Mouse (Mus musculus) liver (tissue): ENCODE data around the gene Olfr869.

Experiments
- DNase-seq: peaks from one replicate; pipeline ENCODE4 v3.0.0-alpha.2; 2020; ENCODE audit warnings: mixed read lengths

Gene Olfr869

DNA sequence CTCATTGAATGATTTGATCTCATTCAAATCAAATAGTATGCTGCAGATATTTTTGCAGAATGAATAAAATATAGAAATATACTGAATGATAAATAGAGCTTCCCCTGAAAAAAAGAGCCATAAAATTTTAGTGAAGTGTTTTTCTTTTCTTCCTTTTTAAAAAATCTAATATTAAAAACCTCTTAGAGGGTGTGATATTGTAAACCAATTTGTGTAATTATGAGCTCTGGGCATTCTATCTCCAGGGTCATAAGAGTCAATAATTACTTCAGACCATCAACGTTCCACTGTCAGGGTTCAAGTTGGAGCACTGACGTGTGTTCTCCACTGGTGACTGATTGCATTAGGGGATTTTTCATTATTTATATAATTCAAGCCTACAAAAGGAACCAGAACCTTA lies at the start of gene Olfr869:
Olfr869 (plus strand) TSS at position 301 of the 400 bp plus-strand sequence.
- no peak for DNase-seq

DNA sequence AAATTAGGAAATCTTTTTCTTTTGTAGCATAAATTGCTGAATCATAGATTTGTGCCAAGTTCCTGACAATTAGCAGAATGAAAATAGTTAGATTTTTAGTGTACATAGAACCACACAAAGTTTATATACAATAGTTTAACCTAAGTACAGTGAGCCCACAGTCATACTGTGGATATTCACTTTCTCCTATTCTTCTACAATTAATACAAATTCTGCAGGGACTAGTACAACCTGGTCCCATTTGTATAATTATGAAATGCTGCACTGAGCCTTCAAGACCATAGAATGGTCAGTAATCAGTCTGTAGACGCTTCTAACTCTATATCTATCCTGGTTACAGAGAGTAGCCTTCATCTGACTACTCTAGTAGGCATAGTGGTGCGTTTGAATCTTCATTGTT lies 30.5 kb upstream of the Olfr869 start, which contains the start of gene Olfr868:
Olfr868 (plus strand) TSS at position 301 of the 400 bp plus-strand sequence.
- no peak for DNase-seq

DNA sequence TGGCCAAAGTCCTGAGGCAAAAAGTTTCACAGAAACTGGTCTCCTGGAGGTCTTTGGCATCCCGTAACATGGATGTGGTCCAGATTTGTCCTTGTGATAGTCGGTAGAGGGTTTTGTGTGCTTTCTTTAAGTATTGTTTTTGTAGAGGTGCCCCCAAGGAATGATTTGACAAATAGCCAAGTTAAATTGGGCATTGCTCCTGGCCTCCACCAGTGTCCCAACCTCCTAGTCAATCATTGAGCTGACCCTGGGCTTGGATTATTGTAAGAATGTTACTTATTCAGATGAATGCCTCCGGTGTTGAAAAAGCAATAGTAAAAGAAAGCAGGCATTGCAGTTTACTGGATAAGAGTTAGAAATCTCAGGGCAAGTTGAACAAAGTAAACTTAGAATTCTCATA lies 20.9 kb downstream of the Olfr869 start:
- no peak for DNase-seq

DNA sequence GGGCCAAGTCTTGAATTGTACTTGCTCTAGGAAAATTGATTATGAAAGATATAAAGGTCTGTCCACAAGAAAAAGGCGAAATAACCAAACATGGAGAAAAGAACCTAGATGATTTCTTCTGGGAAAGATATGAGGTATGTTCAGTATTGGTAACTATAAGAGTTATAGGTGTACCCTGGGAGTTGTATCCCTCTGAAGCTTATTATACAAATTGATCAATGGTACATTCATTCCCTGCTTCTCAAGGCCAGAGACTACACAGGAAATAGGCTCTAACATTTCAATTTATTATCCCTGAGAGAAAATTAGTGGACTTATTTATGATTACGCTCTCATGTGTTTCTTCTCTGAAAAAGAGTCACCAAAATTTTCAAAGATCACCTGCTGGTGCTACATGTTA lies 45.1 kb downstream of the Olfr869 start, which contains the start of gene Olfr870:
Olfr870 (minus strand) TSS at position 101 of the 400 bp plus-strand sequence.
- no peak for DNase-seq

DNA sequence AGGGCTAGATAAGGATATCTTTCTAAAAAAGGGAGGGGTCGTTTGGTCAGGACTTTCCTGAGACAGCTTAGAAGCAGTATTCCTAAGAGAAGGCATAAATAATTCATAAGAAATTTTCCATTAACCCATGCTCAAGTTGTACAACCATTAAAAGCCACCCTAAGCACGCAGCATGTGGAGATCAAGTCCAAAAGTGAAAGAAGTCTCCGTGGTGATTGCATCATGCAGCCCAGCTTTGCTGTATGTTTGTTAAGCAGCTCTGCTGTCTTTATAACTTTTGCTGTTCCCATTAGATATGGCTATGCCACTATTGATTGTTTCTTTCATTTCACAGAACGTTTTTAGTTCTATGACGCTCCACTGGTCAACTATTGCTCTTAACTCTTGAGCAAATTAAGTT lies 50.7 kb downstream of the Olfr869 start:
- DNase-seq, result no peak
